Comparison of ENCODE assay signal across 12 mouse cellular contexts in genomic region chr11:8701845-8702531, GRCm38 (mm10). TPM values are rescaled to one million over a fixed set of nuclear protein-coding genes. Genes with fewer than 3 reads are reported as not detected.
A peak's percentile ranks its signal among the peaks of the same experiment; 100 is the strongest.
DNase-seq lines count a peak whose midpoint lies in the region; ATAC-seq and TF ChIP-seq lines count a peak whose summit lies in the region.
"Had no signal": no experiment of that assay in that cellular context is flagged by ENCODE, and none has a peak within 500 bp of the region (broad histone marks: within the 10 kb centered on the region; RNA-seq: fewer than 3 reads in every experiment).

No protein-coding gene starts in this region.

- H3K4me2 ChIP-seq in heart, embryonic 11.5 days, result no peak overlapping the region
- no peak overlapping the region for H3K4me2 ChIP-seq in liver, embryonic 15.5 days
- H3K4me2 ChIP-seq in liver, postnatal 0 days (ENCODE audit: low read depth, low read length), result no peak overlapping the region
- H3K4me2 ChIP-seq: intestine, embryonic 15.5 days had no signal

- TF ChIP-seq EP300 in liver, postnatal 0 days (IDR thresholded peaks at IDR 0.05; ENCODE audit: low read depth), result no peak

- H3K9me3 ChIP-seq in heart, embryonic 11.5 days (replicated peaks; ENCODE audit: control insufficient read depth, low read length), result no peaks in the 10 kb centered on the region
- no peaks in the 10 kb centered on the region for H3K9me3 ChIP-seq in liver, embryonic 15.5 days (replicated peaks)
- no peaks in the 10 kb centered on the region for H3K9me3 ChIP-seq in liver, postnatal 0 days (ENCODE audit: low read length)
- H3K9me3 ChIP-seq: intestine, embryonic 15.5 days had no signal

- 0 out of 2 replicates have a peak, but pooled peaks have one; percentile 38 for ATAC-seq in heart, embryonic 11.5 days (replicated peaks; ENCODE audit: insufficient number of reproducible peaks, low FRiP score, low TSS enrichment)
- ATAC-seq in liver, embryonic 15.5 days (ENCODE audit: insufficient read depth), result no peak
- ATAC-seq in liver, postnatal 0 days, result no peak
- peak; percentile 51 for ATAC-seq in common myeloid progenitor, adult 5-6 weeks (replicated peaks; ENCODE audit: low read depth, poor library complexity, severe bottlenecking)
- peak; percentile 53; the same call in 1 of the 2 replicates for ATAC-seq in neutrophil, adult 5-6 weeks (ENCODE audit: extremely low read depth, insufficient number of reproducible peaks, low FRiP score, poor library complexity, severe bottlenecking)
- ATAC-seq: intestine, embryonic 15.5 days had no signal

- TF ChIP-seq CTCF in liver, postnatal 0 days (IDR thresholded peaks at IDR 0.05; ENCODE audit: low read depth), result no peak

- WGBS in heart, embryonic 11.5 days (ENCODE audit: insufficient replicate concordance), result 17% methylated on average over 10 of the region's 10 CpGs
- 19% methylated on average over 10 of the region's 10 CpGs for WGBS in liver, embryonic 15.5 days (ENCODE audit: insufficient replicate concordance)
- WGBS in liver, postnatal 0 days (ENCODE audit: insufficient replicate concordance), result 34% methylated on average over 10 of the region's 10 CpGs

- no peak overlapping the region for H3K4me3 ChIP-seq in heart, embryonic 11.5 days (ENCODE audit: low read depth, low read length)
- H3K4me3 ChIP-seq in liver, embryonic 15.5 days (replicated peaks), result no peak overlapping the region
- no peak overlapping the region for H3K4me3 ChIP-seq in liver, postnatal 0 days (ENCODE audit: low read depth, low read length)
- H3K4me3 ChIP-seq: intestine, embryonic 15.5 days had no signal

- H3K27me3 ChIP-seq in heart, embryonic 11.5 days (ENCODE audit: control insufficient read depth, insufficient read depth, low read length), result no peaks in the 10 kb centered on the region
- H3K27me3 ChIP-seq in liver, embryonic 15.5 days, result no peaks in the 10 kb centered on the region
- H3K27me3 ChIP-seq in liver, postnatal 0 days (ENCODE audit: insufficient read depth, low read length), result no peaks in the 10 kb centered on the region
- H3K27me3 ChIP-seq: intestine, embryonic 15.5 days had no signal

- no peaks in the 10 kb centered on the region for H3K36me3 ChIP-seq in heart, embryonic 11.5 days (ENCODE audit: control insufficient read depth, insufficient read depth, low read length)
- no peaks in the 10 kb centered on the region for H3K36me3 ChIP-seq in liver, embryonic 15.5 days (replicated peaks)
- H3K36me3 ChIP-seq in liver, postnatal 0 days (replicated peaks; ENCODE audit: insufficient read depth, low read length), result no peaks in the 10 kb centered on the region
- H3K36me3 ChIP-seq: intestine, embryonic 15.5 days had no signal

- no peak for DNase-seq in heart, postnatal 25 days (ENCODE audit: low spot score)
- no peak for DNase-seq in liver, postnatal 0 days
- no peak for DNase-seq in left cerebral cortex, postnatal 36 days (ENCODE audit: low spot score in 2 of 2)
- no peak for DNase-seq in adrenal gland, postnatal 10 days
- DNase-seq: cerebellum, adult 11-12 months; liver; thymus, postnatal 25 days had no signal

- peaks cover 21% of the 10 kb centered on the region for H3K4me1 ChIP-seq in heart, embryonic 11.5 days (ENCODE audit: control insufficient read depth, insufficient read depth, low read length)
- peaks cover 12% of the 10 kb centered on the region; the same call in 1 of the 2 replicates for H3K4me1 ChIP-seq in liver, embryonic 15.5 days (replicated peaks)
- H3K4me1 ChIP-seq in liver, postnatal 0 days (ENCODE audit: insufficient read depth), result peaks cover 12% of the 10 kb centered on the region; the same call in 1 of the 2 replicates

- H3K9ac ChIP-seq in heart, embryonic 11.5 days (ENCODE audit: low read depth, low read length), result no peak overlapping the region
- no peak overlapping the region for H3K9ac ChIP-seq in liver, embryonic 15.5 days
- H3K9ac ChIP-seq in liver, postnatal 0 days (replicated peaks), result no peak overlapping the region
- H3K9ac ChIP-seq: intestine, embryonic 15.5 days had no signal

- 0 out of 2 replicates have a peak overlapping the region, but pooled peaks have one; percentile 29 for H3K27ac ChIP-seq in heart, embryonic 11.5 days (ENCODE audit: low read depth, low read length)
- 0 out of 2 replicates have a peak overlapping the region, but pooled peaks have one; percentile 9 for H3K27ac ChIP-seq in liver, embryonic 15.5 days (replicated peaks)
- H3K27ac ChIP-seq in liver, postnatal 0 days (ENCODE audit: low read depth), result no peak overlapping the region
- H3K27ac ChIP-seq: intestine, embryonic 15.5 days had no signal

- intact Hi-C loops in heart, postnatal 25 days (cut with DNase I), result no loop called here
- intact Hi-C loops in left cerebral cortex, postnatal 36 days (cut with DNase I), result no loop called here

RNA-seq across cellular contexts. Expression of gene Tns3, which starts 37.7 kb away (rescaled TPM):
- polyA plus RNA-seq in heart, embryonic 11.5 days (2014; fragmentation: Nextera tagmentation; extraction: Ambion mirVana), result 10.1 and 11.0 TPM in 2 replicates
- 10 to 100 TPM; 21.2 to 21.4 TPM for total RNA-seq in heart, postnatal 25 days (2021)
- 3.4 and 3.8 TPM in 2 replicates for polyA plus RNA-seq in liver, embryonic 15.5 days (2015; fragmentation: Nextera tagmentation; extraction: Ambion mirVana)
- polyA plus RNA-seq in liver, postnatal 0 days (2015; fragmentation: Nextera tagmentation; extraction: Ambion mirVana), result 2.8 and 3.6 TPM in 2 replicates
- total RNA-seq in common myeloid progenitor, adult 5-6 weeks (2017), result 9.9 and 16.8 TPM in 2 replicates
- total RNA-seq in neutrophil, adult 5-6 weeks (2017), result 5.8 and 6.9 TPM in 2 replicates
- 10 to 100 TPM; 36.9 to 39.4 TPM for total RNA-seq in left cerebral cortex, postnatal 36 days (2021)
- 10 to 100 TPM; 36.5 to 38.5 TPM for total RNA-seq in adrenal gland, postnatal 10 days (2021)

Comparison
In these comparisons a context has a peak if more than half of its experiments do, and no peak if none do; other contexts are left out.
1. ATAC-seq: peak in heart, embryonic 11.5 days (single experiment), common myeloid progenitor, adult 5-6 weeks (single experiment) and neutrophil, adult 5-6 weeks (single experiment); none in liver, embryonic 15.5 days (single experiment) and liver, postnatal 0 days (single experiment).